Mouse (Mus musculus): ENCODE measurements around the gene Ahnak2. TPM values are rescaled to one million over a fixed set of nuclear protein-coding genes. Genes with fewer than 3 reads are reported as not detected.
A peak's percentile ranks its signal among the peaks of the same experiment; 100 is the strongest.
"Not testable (repeated sequence)": the region's sequence is repeated elsewhere in the genome, so short reads cannot be mapped to it uniquely, and the experiment has no call there.

Gene Ahnak2
- polyA plus RNA-seq, 1 experiment: 14.7 TPM

DNA sequence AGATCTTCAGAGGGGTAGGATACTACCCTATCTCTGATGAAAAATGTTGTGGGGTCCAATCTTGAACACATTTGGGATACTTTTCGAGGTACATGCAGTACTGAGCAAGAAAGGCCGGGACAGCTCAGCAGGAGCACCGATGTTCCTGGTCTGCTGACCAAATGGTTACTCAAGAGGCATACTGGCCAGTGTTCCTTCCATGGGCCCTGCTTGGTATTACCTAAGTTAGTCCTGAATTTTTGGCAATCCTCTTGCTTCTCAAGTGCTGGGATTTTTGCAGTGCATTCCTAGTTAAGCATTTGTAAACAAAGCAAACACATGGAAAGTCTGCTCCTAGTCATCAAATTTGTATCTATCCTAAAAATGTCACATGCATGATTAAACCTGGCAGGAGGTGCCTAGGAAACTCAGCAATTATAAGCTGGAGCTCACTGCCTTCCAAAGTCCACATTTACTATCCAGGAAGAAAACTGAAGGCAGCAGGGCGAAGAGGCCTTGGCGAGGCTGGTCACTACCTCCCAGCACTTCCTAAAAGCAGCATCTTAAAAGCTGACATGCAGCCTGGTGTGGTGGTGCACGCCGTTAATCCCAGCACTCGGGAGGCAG is 16.7 kb upstream of the Ahnak2 start:
- WGBS: 76% methylated on average over 8 of the region's 8 CpGs
- no peak for DNase-seq
- no peak overlapping the region for H3K27ac ChIP-seq (ENCODE audit: insufficient read depth, low read length)
- H3K4me1 ChIP-seq (ENCODE audit: control insufficient read depth, insufficient read depth, low read length): peaks cover 4% of the 10 kb centered on the region; the same call in 1 of the 2 replicates
- no peak overlapping the region for H3K4me3 ChIP-seq (replicated peaks; ENCODE audit: insufficient read depth, low read depth, low read length)
- H3K27me3 ChIP-seq (ENCODE audit: control insufficient read depth, insufficient read depth, low read length): no peaks in the 10 kb centered on the region
- TF ChIP-seq CTCF (IDR thresholded peaks at IDR 0.05; ENCODE audit: borderline replicate concordance, insufficient read depth, low read depth, low read length): no peak
- TF ChIP-seq POLR2A (IDR thresholded peaks at IDR 0.05; ENCODE audit: borderline replicate concordance, insufficient read depth, low read length): no peak

DNA sequence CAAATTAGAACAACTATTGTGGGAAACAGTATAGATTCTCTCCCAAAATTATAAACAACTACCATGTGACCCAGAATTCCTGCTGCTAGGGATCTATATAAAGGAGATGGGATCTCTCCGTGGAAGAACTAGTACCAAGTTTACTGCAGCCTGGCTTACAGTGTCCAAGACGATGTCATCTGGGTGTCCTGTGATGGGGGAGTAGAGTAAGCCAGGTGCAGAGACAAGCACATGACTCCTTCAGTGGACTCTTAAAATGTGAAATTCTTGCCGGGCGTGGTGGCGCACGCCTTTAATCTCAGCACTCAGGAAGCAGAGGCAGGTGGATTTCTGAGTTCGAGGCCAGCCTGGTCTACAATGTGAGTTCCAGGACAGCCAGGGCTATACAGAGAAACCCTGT is 14.4 kb upstream of the Ahnak2 start:
- not testable (repeated sequence) for H3K4me3 ChIP-seq (replicated peaks; ENCODE audit: insufficient read depth, low read depth, low read length); H3K27ac ChIP-seq (ENCODE audit: insufficient read depth, low read length); DNase-seq; H3K27me3 ChIP-seq (ENCODE audit: control insufficient read depth, insufficient read depth, low read length); H3K4me1 ChIP-seq (ENCODE audit: control insufficient read depth, insufficient read depth, low read length)
- WGBS: 70% methylated on average over 7 of the region's 7 CpGs

DNA sequence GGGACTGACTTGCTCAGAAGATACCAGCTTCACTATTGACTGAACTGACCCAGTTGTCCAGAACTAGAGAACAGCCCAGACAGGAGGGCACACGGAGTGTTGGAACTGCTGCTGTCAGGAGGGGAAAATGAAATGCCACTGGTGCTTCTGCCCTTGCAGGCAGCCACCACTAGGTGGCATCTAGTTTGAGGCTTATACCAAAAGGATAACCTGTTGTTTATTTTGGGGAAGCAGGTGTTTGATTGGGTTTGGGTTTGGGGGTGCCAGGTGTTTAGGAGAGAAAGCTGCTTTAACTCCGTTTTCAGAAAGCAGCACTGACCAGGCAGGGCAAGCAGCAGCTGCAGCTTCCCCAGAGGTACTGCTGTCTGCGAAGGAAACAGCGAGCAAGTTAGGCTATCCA is 13.8 kb upstream of the Ahnak2 start:
- no peaks in the 10 kb centered on the region; the same call in 1 of the 2 replicates for H3K4me1 ChIP-seq (ENCODE audit: control insufficient read depth, insufficient read depth, low read length)
- no peaks in the 10 kb centered on the region for H3K27me3 ChIP-seq (ENCODE audit: control insufficient read depth, insufficient read depth, low read length)
- WGBS: 49% methylated on average over 4 of the region's 4 CpGs
- no peak overlapping the region for H3K4me3 ChIP-seq (replicated peaks; ENCODE audit: insufficient read depth, low read depth, low read length)
- TF ChIP-seq CTCF (IDR thresholded peaks at IDR 0.05; ENCODE audit: borderline replicate concordance, insufficient read depth, low read depth, low read length) (peak; percentile 77), POLR2A (IDR thresholded peaks at IDR 0.05; ENCODE audit: borderline replicate concordance, insufficient read depth, low read length) (no peak)
- DNase-seq: peak; percentile 48 to 63
- H3K27ac ChIP-seq (ENCODE audit: insufficient read depth, low read length): no peak overlapping the region

DNA sequence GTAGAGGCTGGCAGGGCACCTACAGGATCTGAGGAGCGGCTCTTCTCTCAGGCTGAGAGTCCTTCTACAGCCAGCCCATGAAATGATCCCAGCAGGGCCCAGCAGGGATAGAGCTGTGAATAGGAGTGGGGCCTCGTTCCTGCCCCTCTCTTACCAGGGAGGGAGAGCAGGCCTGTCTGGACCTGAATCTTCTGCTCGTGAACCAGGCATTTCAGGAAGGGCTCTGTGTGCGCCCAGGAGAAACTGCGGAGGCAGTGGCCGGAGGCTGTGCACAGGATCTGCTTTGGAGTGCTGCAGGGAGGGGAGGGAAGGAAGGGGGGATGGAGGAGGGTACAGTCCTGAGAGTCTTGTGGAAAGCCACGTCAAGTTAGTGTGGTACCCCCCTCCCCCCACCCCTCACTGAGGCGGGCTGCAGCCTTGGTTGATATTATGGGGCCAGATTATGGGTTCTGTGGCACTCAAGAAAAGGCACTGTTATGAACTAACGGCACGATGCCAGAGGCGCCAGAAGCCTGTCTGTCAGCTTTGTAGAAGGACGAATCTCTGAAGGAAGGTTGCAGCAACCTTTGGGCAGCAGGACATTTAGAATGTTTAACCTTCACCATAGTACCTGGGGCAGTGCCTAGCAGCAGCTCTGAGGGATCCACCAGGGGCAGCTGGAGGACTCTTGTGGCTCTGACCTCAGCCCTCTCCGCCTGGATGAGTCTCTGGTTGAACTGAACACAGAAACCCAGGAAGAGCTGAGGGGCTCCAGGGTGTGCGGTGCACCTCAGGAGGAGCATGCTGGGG is 12.4 kb upstream of the Ahnak2 start:
- 77% methylated on average over 14 of the region's 14 CpGs for WGBS
- Histone ChIP-seq H3K4me1 (ENCODE audit: control insufficient read depth, insufficient read depth, low read length) (no peaks in the 10 kb centered on the region), H3K27me3 (ENCODE audit: control insufficient read depth, insufficient read depth, low read length) (no peaks in the 10 kb centered on the region), H3K27ac (ENCODE audit: insufficient read depth, low read length) (no peak overlapping the region), H3K4me3 (replicated peaks; ENCODE audit: insufficient read depth, low read depth, low read length) (no peak overlapping the region)
- no peak for TF ChIP-seq CTCF (IDR thresholded peaks at IDR 0.05; ENCODE audit: borderline replicate concordance, insufficient read depth, low read depth, low read length)
- TF ChIP-seq POLR2A (IDR thresholded peaks at IDR 0.05; ENCODE audit: borderline replicate concordance, insufficient read depth, low read length): no peak
- DNase-seq: no peak

DNA sequence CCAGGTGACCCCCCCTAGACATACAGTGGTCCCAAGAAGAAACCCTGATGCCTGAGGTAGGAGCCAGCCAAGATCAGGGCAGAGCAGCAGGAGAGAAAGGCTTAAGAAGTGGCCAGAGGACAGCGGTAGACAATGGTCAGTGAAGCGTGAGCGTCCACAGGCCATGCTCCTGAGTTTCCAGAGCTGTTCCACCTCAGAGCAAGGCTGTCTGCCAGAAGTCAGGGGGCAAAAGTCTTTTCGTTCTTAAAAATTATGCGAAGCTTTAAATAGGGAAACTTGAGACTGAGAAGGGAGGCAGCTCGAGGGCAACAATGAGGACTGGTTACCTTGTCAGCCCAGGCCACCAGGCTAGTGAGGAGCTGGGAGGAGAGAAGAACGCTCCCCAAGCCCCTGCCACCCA is 10.9 kb upstream of the Ahnak2 start:
- Histone ChIP-seq H3K27ac (ENCODE audit: insufficient read depth, low read length) (no peak overlapping the region), H3K4me3 (replicated peaks; ENCODE audit: insufficient read depth, low read depth, low read length) (no peak overlapping the region), H3K4me1 (ENCODE audit: control insufficient read depth, insufficient read depth, low read length) (peaks cover 4% of the 10 kb centered on the region; the same call in 1 of the 2 replicates), H3K27me3 (ENCODE audit: control insufficient read depth, insufficient read depth, low read length) (no peaks in the 10 kb centered on the region)
- 71% methylated on average over 7 of the region's 7 CpGs for WGBS
- no peak for DNase-seq
- TF ChIP-seq CTCF (IDR thresholded peaks at IDR 0.05; ENCODE audit: borderline replicate concordance, insufficient read depth, low read depth, low read length): no peak
- TF ChIP-seq POLR2A (IDR thresholded peaks at IDR 0.05; ENCODE audit: borderline replicate concordance, insufficient read depth, low read length): no peak

DNA sequence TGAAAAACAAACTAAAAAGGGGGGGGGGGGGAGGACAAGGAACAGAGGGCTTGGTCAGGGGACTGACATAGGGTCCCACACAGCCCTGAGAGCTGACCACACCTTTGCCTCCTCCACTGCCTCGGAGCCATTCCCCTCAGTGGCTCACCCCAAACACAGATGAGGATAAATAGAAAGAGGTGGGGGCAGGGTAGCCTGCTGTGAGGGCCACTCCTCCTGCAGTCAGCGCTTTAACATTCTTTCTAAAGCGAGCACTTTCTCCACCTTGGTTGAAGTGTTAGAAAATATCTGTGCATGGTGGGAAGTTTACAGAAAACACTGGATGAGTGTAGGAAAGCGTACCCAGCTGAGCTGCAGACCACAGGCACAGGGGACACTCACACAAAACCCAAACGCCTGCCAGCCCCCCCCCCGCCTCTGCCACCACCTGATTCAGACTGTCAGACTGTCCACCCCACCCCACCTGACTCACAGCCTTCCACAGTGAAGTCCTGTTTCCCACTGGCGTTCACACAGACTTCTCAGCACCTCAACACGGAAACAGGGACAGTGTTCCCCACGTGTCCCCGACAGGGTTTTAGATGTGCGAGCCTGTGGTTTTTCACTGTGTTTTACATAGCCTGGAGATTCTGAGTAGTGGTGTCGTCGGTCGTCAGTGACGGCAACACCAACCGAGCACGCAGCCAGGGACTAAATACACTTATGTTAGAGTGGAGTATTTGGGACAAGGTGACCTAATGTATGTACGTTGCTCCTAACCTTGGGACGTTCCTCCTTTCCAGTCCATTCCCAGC is 7.8 kb upstream of the Ahnak2 start:
- peaks cover 8% of the 10 kb centered on the region for H3K4me1 ChIP-seq (ENCODE audit: control insufficient read depth, insufficient read depth, low read length)
- WGBS: 60% methylated on average over 19 of the region's 19 CpGs
- H3K4me3 ChIP-seq (replicated peaks; ENCODE audit: insufficient read depth, low read depth, low read length): no peak overlapping the region
- TF ChIP-seq POLR2A (IDR thresholded peaks at IDR 0.05; ENCODE audit: borderline replicate concordance, insufficient read depth, low read length) (no peak), CTCF (IDR thresholded peaks at IDR 0.05; ENCODE audit: borderline replicate concordance, insufficient read depth, low read depth, low read length) (no peak)
- no peak for DNase-seq
- H3K27ac ChIP-seq (ENCODE audit: insufficient read depth, low read length): no peak overlapping the region
- no peaks in the 10 kb centered on the region for H3K27me3 ChIP-seq (ENCODE audit: control insufficient read depth, insufficient read depth, low read length)

DNA sequence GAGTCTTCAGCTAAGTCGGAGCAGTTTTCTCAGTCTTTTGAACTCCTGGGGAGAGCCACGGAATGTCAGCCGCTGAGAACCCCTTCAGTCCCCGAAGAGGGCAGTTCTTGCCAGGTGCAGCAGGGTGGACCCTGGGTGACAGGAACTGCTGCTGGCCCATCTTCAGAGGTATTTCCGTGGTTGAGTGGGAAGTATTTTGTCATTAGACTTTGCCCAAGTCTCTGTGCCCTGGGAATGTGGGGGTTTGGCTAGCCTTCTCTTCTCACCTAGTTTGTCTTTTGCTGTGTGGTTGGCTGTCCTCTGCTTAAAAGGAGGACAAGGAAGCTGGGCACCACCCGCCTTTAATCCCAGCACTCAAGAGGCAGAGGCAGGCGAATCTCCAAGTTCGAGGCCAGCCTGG is 7.2 kb upstream of the Ahnak2 start:
- Histone ChIP-seq H3K4me1 (ENCODE audit: control insufficient read depth, insufficient read depth, low read length) (peaks cover 8% of the 10 kb centered on the region), H3K4me3 (replicated peaks; ENCODE audit: insufficient read depth, low read depth, low read length) (peak overlapping the region; percentile 84), H3K27me3 (ENCODE audit: control insufficient read depth, insufficient read depth, low read length) (no peaks in the 10 kb centered on the region), H3K27ac (ENCODE audit: insufficient read depth, low read length) (no peak overlapping the region)
- no peak for TF ChIP-seq CTCF (IDR thresholded peaks at IDR 0.05; ENCODE audit: borderline replicate concordance, insufficient read depth, low read depth, low read length)
- TF ChIP-seq POLR2A (IDR thresholded peaks at IDR 0.05; ENCODE audit: borderline replicate concordance, insufficient read depth, low read length): no peak
- no peak for DNase-seq
- WGBS: 15% methylated on average over 8 of the region's 8 CpGs

Measured in cerebellum, adult 2 months (tissue).